11 mouse cellular contexts compared by ENCODE assay signal in the genomic region with DNA sequence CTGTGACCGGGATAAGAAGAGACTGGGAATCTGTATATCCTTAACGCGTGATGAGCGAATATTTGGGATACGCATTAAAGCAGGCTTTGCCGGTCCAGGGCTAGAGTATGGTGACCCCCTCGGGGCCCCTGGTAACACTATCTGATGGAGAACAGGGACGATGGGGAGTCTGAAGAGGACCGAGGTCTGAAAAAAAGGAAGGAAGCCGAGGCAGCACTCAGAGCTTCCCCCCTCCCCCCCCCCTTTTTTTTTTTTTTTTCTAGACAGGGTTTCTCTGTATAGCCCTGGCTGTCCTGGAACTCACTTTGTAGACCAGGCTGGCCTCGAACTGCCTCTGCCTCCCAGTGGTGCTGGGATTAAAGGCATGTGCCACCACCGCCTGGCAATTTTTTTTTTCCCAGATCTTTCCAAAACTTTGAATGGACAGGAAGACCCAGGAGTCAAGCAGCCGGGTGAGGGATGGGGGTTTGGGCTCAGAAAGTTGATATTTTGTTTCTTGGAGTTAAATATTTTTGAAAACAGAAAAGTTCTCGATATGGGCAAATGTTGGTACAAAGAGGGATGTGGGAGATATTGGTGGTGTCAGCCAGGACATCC. TPM values are rescaled to one million over a fixed set of nuclear protein-coding genes. Genes with fewer than 3 reads are reported as not detected.
A peak's percentile ranks its signal among the peaks of the same experiment; 100 is the strongest.
DNase-seq lines count a peak whose midpoint lies in the region; ATAC-seq and TF ChIP-seq lines count a peak whose summit lies in the region.
"Had no signal": no experiment of that assay in that cellular context is flagged by ENCODE, and none has a peak within 500 bp of the region (broad histone marks: within the 10 kb centered on the region; RNA-seq: fewer than 3 reads in every experiment).

No protein-coding gene starts in this region.

- peak overlapping the region; percentile 86 for H3K4me3 ChIP-seq in erythroblast, embryonic 14.5 days (replicated peaks)
- 0 out of 2 replicates have a peak overlapping the region, but pooled peaks have one; percentile 65 for H3K4me3 ChIP-seq in lung, embryonic 14.5 days (ENCODE audit: low read depth, low read length)
- peak overlapping the region; percentile 92 for H3K4me3 ChIP-seq in megakaryocyte, embryonic 14.5 days (replicated peaks)
- H3K4me3 ChIP-seq in forebrain, postnatal 0 days (ENCODE audit: low read depth, low read length), result no peak overlapping the region
- H3K4me3 ChIP-seq in midbrain, embryonic 13.5 days (replicated peaks), result no peak overlapping the region

- no peak for DNase-seq in lung, embryonic 14.5 days
- no peak for DNase-seq in lung, postnatal 14 days
- no peak for DNase-seq in forebrain, postnatal 0 days
- DNase-seq: adrenal gland, adult 2 months; gastrocnemius, postnatal 10 days had no signal

- ATAC-seq in erythroblast, adult 5-6 weeks (replicated peaks; ENCODE audit: low FRiP score, poor library complexity, severe bottlenecking), result no peak
- ATAC-seq in lung, embryonic 14.5 days (ENCODE audit: insufficient read depth), result no peak; the same call in 1 of the 2 replicates
- ATAC-seq in granulocyte monocyte progenitor cell, adult 5-6 weeks (replicated peaks; ENCODE audit: poor library complexity, severe bottlenecking), result 0 out of 2 replicates have a peak, but pooled peaks have one; percentile 23
- ATAC-seq in forebrain, postnatal 0 days, result no peak
- ATAC-seq in midbrain, embryonic 13.5 days, result no peak
- ATAC-seq: midbrain, embryonic 15.5 days had no signal

- no peaks in the 10 kb centered on the region for H3K36me3 ChIP-seq in erythroblast, embryonic 14.5 days (ENCODE audit: control insufficient read depth)
- no peaks in the 10 kb centered on the region for H3K36me3 ChIP-seq in lung, embryonic 14.5 days (ENCODE audit: insufficient read depth)
- H3K36me3 ChIP-seq in megakaryocyte, embryonic 14.5 days (replicated peaks; ENCODE audit: low read length), result peaks cover 3% of the 10 kb centered on the region
- H3K36me3 ChIP-seq in forebrain, postnatal 0 days (ENCODE audit: insufficient read depth), result no peaks in the 10 kb centered on the region
- H3K36me3 ChIP-seq in midbrain, embryonic 13.5 days, result no peaks in the 10 kb centered on the region
- H3K36me3 ChIP-seq: midbrain, embryonic 15.5 days had no signal

- H3K27ac ChIP-seq in lung, embryonic 14.5 days (ENCODE audit: low read depth), result no peak overlapping the region
- no peak overlapping the region for H3K27ac ChIP-seq in forebrain, postnatal 0 days (ENCODE audit: low read depth, low read length)
- no peak overlapping the region for H3K27ac ChIP-seq in midbrain, embryonic 13.5 days
- H3K27ac ChIP-seq: midbrain, embryonic 15.5 days had no signal

- 31% methylated on average over 14 of the region's 14 CpGs for WGBS in lung, embryonic 14.5 days
- WGBS in forebrain, postnatal 0 days, result 39% methylated on average over 14 of the region's 14 CpGs
- WGBS in midbrain, embryonic 13.5 days, result 46% methylated on average over 14 of the region's 14 CpGs

- no peaks in the 10 kb centered on the region for H3K9me3 ChIP-seq in erythroblast, embryonic 14.5 days (ENCODE audit: control insufficient read depth, low read length)
- no peaks in the 10 kb centered on the region for H3K9me3 ChIP-seq in lung, embryonic 14.5 days (ENCODE audit: low read depth, low read length)
- H3K9me3 ChIP-seq in megakaryocyte, embryonic 14.5 days, result peaks cover 4% of the 10 kb centered on the region; the same call in 1 of the 2 replicates
- H3K9me3 ChIP-seq in forebrain, postnatal 0 days (ENCODE audit: low read length), result no peaks in the 10 kb centered on the region
- H3K9me3 ChIP-seq in midbrain, embryonic 13.5 days, result no peaks in the 10 kb centered on the region
- H3K9me3 ChIP-seq: midbrain, embryonic 15.5 days had no signal

- peaks cover 30% of the 10 kb centered on the region for H3K4me1 ChIP-seq in erythroblast, embryonic 14.5 days (ENCODE audit: control insufficient read depth)
- no peaks in the 10 kb centered on the region for H3K4me1 ChIP-seq in lung, embryonic 14.5 days (ENCODE audit: insufficient read depth)
- H3K4me1 ChIP-seq in megakaryocyte, embryonic 14.5 days, result peaks cover 42% of the 10 kb centered on the region
- no peaks in the 10 kb centered on the region; the same call in 1 of the 2 replicates for H3K4me1 ChIP-seq in forebrain, postnatal 0 days (ENCODE audit: insufficient read depth)
- peaks cover 13% of the 10 kb centered on the region for H3K4me1 ChIP-seq in midbrain, embryonic 13.5 days (replicated peaks)

- H3K9ac ChIP-seq in lung, embryonic 14.5 days, result no peak overlapping the region
- no peak overlapping the region for H3K9ac ChIP-seq in forebrain, postnatal 0 days
- no peak overlapping the region for H3K9ac ChIP-seq in midbrain, embryonic 13.5 days (replicated peaks)
- H3K9ac ChIP-seq: midbrain, embryonic 15.5 days had no signal

- no peak for TF ChIP-seq CTCF in lung, embryonic 14.5 days (IDR thresholded peaks at IDR 0.05; ENCODE audit: low read depth)
- TF ChIP-seq CTCF in forebrain, postnatal 0 days (IDR thresholded peaks at IDR 0.05; ENCODE audit: low read depth), result no peak

- peak overlapping the region; percentile 74; the same call in 1 of the 2 replicates for H3K4me2 ChIP-seq in lung, embryonic 14.5 days
- no peak overlapping the region for H3K4me2 ChIP-seq in forebrain, postnatal 0 days (ENCODE audit: low read depth)
- no peak overlapping the region for H3K4me2 ChIP-seq in midbrain, embryonic 13.5 days (replicated peaks)

- peaks cover 66% of the 10 kb centered on the region for H3K27me3 ChIP-seq in erythroblast, embryonic 14.5 days (ENCODE audit: control insufficient read depth)
- peaks cover 28% of the 10 kb centered on the region for H3K27me3 ChIP-seq in lung, embryonic 14.5 days (ENCODE audit: insufficient read depth, low read length)
- H3K27me3 ChIP-seq in megakaryocyte, embryonic 14.5 days (replicated peaks), result no peaks in the 10 kb centered on the region
- H3K27me3 ChIP-seq in forebrain, postnatal 0 days (ENCODE audit: insufficient read depth, low read length), result peaks cover 10% of the 10 kb centered on the region
- peaks cover 38% of the 10 kb centered on the region for H3K27me3 ChIP-seq in midbrain, embryonic 13.5 days

RNA-seq across cellular contexts. Expression of gene Parp14, which starts 1.2 kb away (rescaled TPM):
- polyA plus RNA-seq in erythroblast, embryonic 14.5 days (2012), result 0.18 TPM in 1 of 2 replicates, not detected in the other
- 17.3 and 18.0 TPM in 2 replicates for total RNA-seq in erythroblast, adult 5-6 weeks (2015; ENCODE audit: low replicate concordance)
- total RNA-seq in erythroblast, adult 5-6 weeks (2017; ENCODE audit: low replicate concordance), result 34.6 and 34.8 TPM in 2 replicates
- polyA plus RNA-seq in lung, embryonic 14.5 days (2014; fragmentation: Nextera tagmentation; extraction: Ambion mirVana), result 0.58 and 0.74 TPM in 2 replicates
- total RNA-seq in granulocyte monocyte progenitor cell, adult 5-6 weeks (2014; fragmentation: Nextera tagmentation), result 10.7 and 16.7 TPM in 2 replicates
- 11.6 and 11.7 TPM in 2 replicates for total RNA-seq in granulocyte monocyte progenitor cell, adult 5-6 weeks (2017)
- 1.3 TPM in 1 of 2 replicates, not detected in the other for polyA plus RNA-seq in megakaryocyte, embryonic 14.5 days (2012; ENCODE audit: insufficient read depth, low replicate concordance)
- 0.95 and 1.7 TPM in 2 replicates for total RNA-seq in forebrain, postnatal 0 days (2014; rRNA removed)
- polyA plus RNA-seq in forebrain, postnatal 0 days (2015; fragmentation: Nextera tagmentation; extraction: Ambion mirVana), result 0.13 and 0.33 TPM in 2 replicates
- 0.24 and 0.35 TPM in 2 replicates for polyA plus RNA-seq in midbrain, embryonic 13.5 days (2015; fragmentation: Nextera tagmentation; extraction: Ambion mirVana)

Comparison
In these comparisons a context has a peak if more than half of its experiments do, and no peak if none do; other contexts are left out.
1. H3K4me3 ChIP-seq: peak in erythroblast, embryonic 14.5 days (single experiment), lung, embryonic 14.5 days (single experiment) and megakaryocyte, embryonic 14.5 days (single experiment); none in forebrain, postnatal 0 days (single experiment) and midbrain, embryonic 13.5 days (single experiment).